ENCODE assay signal across 23 mouse cellular contexts in the genomic region with DNA sequence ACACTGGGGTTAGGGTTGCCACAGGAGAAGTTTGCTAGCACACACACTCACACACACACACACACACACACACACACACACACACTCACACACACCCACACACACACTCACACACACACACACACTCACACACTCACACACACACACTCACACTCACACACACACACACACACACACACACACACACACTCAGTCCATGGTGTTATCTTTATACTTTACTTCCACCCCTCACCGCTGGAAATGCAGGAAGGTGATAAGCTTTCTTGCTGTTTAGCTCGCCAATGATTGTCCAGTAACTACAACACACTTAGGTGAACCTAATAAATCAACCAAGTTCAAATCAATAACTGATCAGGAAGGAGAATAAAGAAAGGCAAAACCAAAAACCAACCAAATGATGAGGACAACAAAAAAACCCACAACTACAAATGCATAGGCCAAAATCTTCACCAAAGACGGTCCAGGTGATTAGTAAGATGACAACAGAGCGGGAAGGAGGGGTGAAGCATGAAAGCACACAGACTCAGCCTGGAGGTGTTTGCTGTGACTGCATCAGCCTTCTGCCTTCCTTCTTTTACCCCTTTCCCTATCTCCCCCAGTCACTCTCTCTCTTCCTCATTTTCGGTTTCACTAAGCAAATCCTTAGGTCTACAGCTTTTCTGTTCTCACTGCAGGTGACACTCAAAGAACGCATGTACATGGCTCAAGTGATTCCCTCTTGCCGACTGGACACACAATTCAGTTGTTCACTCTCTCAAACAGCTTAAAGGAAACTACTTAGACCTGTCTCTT.
DNase-seq lines count a peak whose midpoint lies in the region; ATAC-seq lines count a peak whose summit lies in the region.
"Had no signal": no experiment of that assay in that cellular context is flagged by ENCODE, and none has a peak within 500 bp of the region (broad histone marks: within the 10 kb centered on the region; RNA-seq: fewer than 3 reads in every experiment).

No protein-coding gene starts in this region.

- no peaks in the 10 kb centered on the region for H3K36me3 ChIP-seq in kidney, embryonic 16.5 days (ENCODE audit: insufficient read depth, low read length)
- H3K36me3 ChIP-seq: embryonic facial prominence, embryonic 13.5 days; forebrain, embryonic 15.5 days; heart, embryonic 15.5 days; hindbrain, embryonic 15.5 days; limb, embryonic 10.5 days had no signal

- WGBS in kidney, embryonic 16.5 days: 89% methylated on average over 7 of the region's 7 CpGs

- H3K9me3 ChIP-seq in kidney, embryonic 16.5 days (ENCODE audit: low read length): no peaks in the 10 kb centered on the region
- H3K9me3 ChIP-seq: embryonic facial prominence, embryonic 13.5 days; forebrain, embryonic 15.5 days; heart, embryonic 15.5 days; hindbrain, embryonic 15.5 days; limb, embryonic 10.5 days had no signal

- H3K27ac ChIP-seq in kidney, embryonic 16.5 days (ENCODE audit: low read length): no peak overlapping the region
- H3K27ac ChIP-seq: embryonic facial prominence, embryonic 13.5 days; forebrain, embryonic 15.5 days; heart, embryonic 15.5 days; hindbrain, embryonic 15.5 days; limb, embryonic 10.5 days had no signal

- H3K27me3 ChIP-seq in kidney, embryonic 16.5 days (ENCODE audit: insufficient read depth, low read length): no peaks in the 10 kb centered on the region
- H3K27me3 ChIP-seq: embryonic facial prominence, embryonic 13.5 days; forebrain, embryonic 15.5 days; heart, embryonic 15.5 days; hindbrain, embryonic 15.5 days; Patski had no signal

- peak; percentile 9 to 19 for DNase-seq in spleen, postnatal 36 days (ENCODE audit: low spot score in 2 of 2)
- no peak for DNase-seq in spleen, adult 12 weeks (ENCODE audit: low spot score)
- peak; percentile 19 for DNase-seq in c-Kit-positive CD71-positive TER-119-negative erythroid progenitor cells, embryonic 14.5 days (ENCODE audit: low read depth)
- no peak for DNase-seq in embryo, embryonic 9.5 days (ENCODE audit: extremely low spot score)
- no peak for DNase-seq in frontal cortex, postnatal 10 days (ENCODE audit: low spot score in 2 of 2)
- DNase-seq: adrenal gland, postnatal 36 days; cerebellum, adult 11-12 months; cerebellum, postnatal 14 days; heart, postnatal 36 days; kidney, adult 2 months; kidney, postnatal 14 days; lung, postnatal 4 days; right cerebral cortex, adult 18-20 months had no signal

- no peak overlapping the region for H3K9ac ChIP-seq in kidney, embryonic 16.5 days (replicated peaks; ENCODE audit: low read length)
- H3K9ac ChIP-seq: embryonic facial prominence, embryonic 13.5 days; forebrain, embryonic 15.5 days; heart, embryonic 15.5 days; hindbrain, embryonic 15.5 days had no signal

- ATAC-seq in megakaryocyte progenitor cell, adult 5-6 weeks (replicated peaks; ENCODE audit: poor library complexity): peak; percentile 84
- ATAC-seq in kidney, embryonic 16.5 days (ENCODE audit: low FRiP score, low TSS enrichment): no peak
- ATAC-seq: forebrain, embryonic 15.5 days; Patski had no signal

- no peak overlapping the region for H3K4me3 ChIP-seq in kidney, embryonic 16.5 days (ENCODE audit: low read length)
- H3K4me3 ChIP-seq: embryonic facial prominence, embryonic 13.5 days; erythroblast, embryonic 14.5 days; forebrain, embryonic 15.5 days; heart, embryonic 15.5 days; hindbrain, embryonic 15.5 days; limb, embryonic 10.5 days had no signal

- no peak overlapping the region for H3K4me2 ChIP-seq in kidney, embryonic 16.5 days (replicated peaks; ENCODE audit: low read depth, low read length)
- H3K4me2 ChIP-seq: embryonic facial prominence, embryonic 13.5 days; forebrain, embryonic 15.5 days; heart, embryonic 15.5 days; hindbrain, embryonic 15.5 days; midbrain, embryonic 11.5 days had no signal

- no peaks in the 10 kb centered on the region for H3K4me1 ChIP-seq in kidney, embryonic 16.5 days (ENCODE audit: insufficient read depth, low read length)
- H3K4me1 ChIP-seq: embryonic facial prominence, embryonic 13.5 days; forebrain, embryonic 15.5 days; heart, embryonic 15.5 days; hindbrain, embryonic 15.5 days; limb, embryonic 10.5 days had no signal

Comparison
In these comparisons a context has a peak if more than half of its experiments do, and no peak if none do; other contexts are left out.
1. DNase-seq: peak in spleen, postnatal 36 days (2 of 2) and c-Kit-positive CD71-positive TER-119-negative erythroid progenitor cells, embryonic 14.5 days (single experiment); none in spleen, adult 12 weeks (single experiment), embryo, embryonic 9.5 days (single experiment) and frontal cortex, postnatal 10 days (0 of 2).